Mouse (Mus musculus) lung, adult 2 months (tissue): Measurements from ENCODE around the gene Gdf7.

Experiments used
- CTCF ChIP-seq: fragments of 200-500 bp; IDR thresholded peaks from 2 replicates; pipeline ENCODE4 v1.5.1; 2011; ENCODE audit warnings: mild to moderate bottlenecking, low read length, control low read depth; ENCODE audit not compliant: insufficient read depth
- POLR2A ChIP-seq: fragments of 200-500 bp; IDR thresholded peaks from 2 replicates; pipeline ENCODE4 v1.6.1; 2011; ENCODE audit warnings: low read depth, mild to moderate bottlenecking, control low read depth, low read length, borderline replicate concordance; ENCODE audit errors: extremely low read depth

GRCm38 (mm10) chr12:8345539-8345938 lies 43.8 kb upstream of the Gdf7 start:
- TF ChIP-seq CTCF (no peak), POLR2A (no peak)
